Mouse (Mus musculus): ENCODE results near the gene Exoc4.

DNA sequence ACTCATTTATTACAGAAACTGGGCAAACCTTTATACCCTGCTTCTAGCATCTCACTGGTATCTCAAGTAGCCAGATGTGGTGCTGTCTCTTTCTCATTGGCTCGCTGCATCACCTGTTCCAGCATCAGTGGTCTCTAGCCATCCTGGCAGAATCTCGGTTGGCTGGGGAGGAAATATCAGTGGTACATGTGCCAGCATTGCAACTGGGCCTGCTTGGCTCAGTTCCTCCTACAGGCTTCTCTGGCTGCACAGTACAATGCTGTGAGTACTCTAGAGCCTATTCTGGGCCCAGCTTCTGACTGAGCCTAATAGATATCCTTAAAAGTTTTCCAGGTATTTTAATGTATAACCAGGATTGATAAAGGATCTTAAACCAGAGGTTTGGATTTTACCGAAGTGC is 582.4 kb downstream of the Exoc4 start:
- TF ChIP-seq CTCF (IDR thresholded peaks at IDR 0.05; ENCODE audit: insufficient read depth, low read length) (no peak), POLR2A (IDR thresholded peaks at IDR 0.05; ENCODE audit: borderline replicate concordance, extremely low read depth, low read depth, low read length) (no peak)
